Mouse (Mus musculus): ENCODE data around the gene Sh3bgr. TPM values are rescaled to one million over a fixed set of nuclear protein-coding genes. Genes with fewer than 3 reads are reported as not detected.

The Sh3bgr gene
- polyA plus RNA-seq, 1 experiment, result 41.3 TPM

DNA sequence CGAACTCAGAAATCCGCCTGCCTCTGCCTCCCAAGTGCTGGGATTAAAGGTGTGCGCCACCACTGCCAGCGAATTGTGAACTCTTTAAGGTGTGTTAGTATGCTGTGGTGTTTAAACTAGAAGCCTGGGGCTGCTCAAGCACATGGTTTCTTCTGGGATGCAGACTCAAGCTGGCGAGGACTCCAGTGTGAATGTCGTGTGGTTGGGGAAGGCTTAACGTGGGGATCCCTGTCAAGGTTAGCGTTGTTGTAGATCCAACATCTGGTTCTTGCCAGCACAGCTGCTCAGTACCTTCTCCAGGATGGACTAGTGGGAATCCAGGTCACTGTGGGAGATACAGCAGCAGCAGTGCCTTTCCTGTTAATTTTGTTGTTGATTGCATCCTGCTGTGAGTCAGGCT is 31.7 kb downstream of the Sh3bgr start:
- Histone ChIP-seq H3K4me3 (ENCODE audit: insufficient read depth, low read depth, low read length) (no peak overlapping the region), H3K4me1 (ENCODE audit: control insufficient read depth, insufficient read depth, insufficient read length, low read length) (no peaks in the 10 kb centered on the region), H3K27ac (replicated peaks; ENCODE audit: low read depth, low read length) (no peak overlapping the region)

DNA sequence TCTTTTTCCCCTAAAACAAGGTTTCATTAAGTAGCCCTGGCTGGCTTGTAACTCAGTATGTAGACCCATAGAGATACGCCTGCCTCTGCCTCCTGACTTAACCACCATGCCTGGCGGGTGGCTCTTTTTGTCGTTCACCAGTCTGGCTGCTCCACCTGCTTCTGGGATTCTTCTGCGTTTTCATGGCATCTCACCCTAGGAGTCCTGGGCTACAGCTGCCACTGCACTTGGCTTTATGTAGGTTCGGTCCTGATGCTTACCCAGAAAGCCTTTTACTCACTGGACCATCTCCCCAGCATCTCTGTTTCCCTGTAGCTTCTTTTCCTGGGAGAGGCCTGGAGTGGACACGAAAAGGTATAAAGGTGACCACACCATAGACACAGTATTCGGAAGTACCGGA is 33.7 kb downstream of the Sh3bgr start:
- Histone ChIP-seq H3K4me1 (ENCODE audit: control insufficient read depth, insufficient read depth, insufficient read length, low read length) (no peaks in the 10 kb centered on the region), H3K27ac (replicated peaks; ENCODE audit: low read depth, low read length) (no peak overlapping the region), H3K4me3 (ENCODE audit: insufficient read depth, low read depth, low read length) (no peak overlapping the region)

DNA sequence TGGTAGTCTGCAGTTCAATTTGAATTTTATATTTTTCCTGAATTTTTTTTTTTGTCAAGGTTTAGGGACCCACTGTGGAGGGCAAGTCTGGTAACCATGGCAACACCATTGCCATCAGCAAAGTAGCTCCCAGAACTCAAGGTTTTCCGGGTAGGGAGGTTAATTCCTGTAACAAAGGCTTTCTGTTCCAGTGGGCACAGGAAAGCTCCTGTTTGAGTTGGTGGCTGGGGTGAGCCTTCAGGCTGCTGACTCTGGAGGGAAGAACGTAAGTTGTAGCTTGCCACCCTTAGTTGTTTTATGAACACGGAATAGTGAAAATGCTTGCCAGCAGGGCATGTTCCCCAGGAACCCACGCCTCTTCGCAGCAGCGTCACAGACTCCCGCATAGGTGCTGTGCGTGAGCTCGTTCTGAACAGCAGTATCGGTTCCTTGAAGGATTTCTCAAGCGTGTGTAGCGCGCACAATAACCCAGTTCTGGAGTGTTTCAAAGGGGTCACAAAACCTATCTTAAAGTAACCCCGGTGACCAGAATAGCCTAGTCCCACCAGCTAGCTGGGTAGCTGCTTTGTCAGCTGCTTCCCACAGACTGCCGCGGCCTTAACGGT is 35.2 kb downstream of the Sh3bgr start, which contains the start of gene B3galt5:
B3galt5 (plus strand) TSS at position 436 of the 605 bp plus-strand sequence.
- Histone ChIP-seq H3K4me1 (ENCODE audit: control insufficient read depth, insufficient read depth, insufficient read length, low read length) (no peaks in the 10 kb centered on the region), H3K27ac (replicated peaks; ENCODE audit: low read depth, low read length) (no peak within 1 kb of the TSS), H3K4me3 (ENCODE audit: insufficient read depth, low read depth, low read length) (no peak within 1 kb of the TSS)

DNA sequence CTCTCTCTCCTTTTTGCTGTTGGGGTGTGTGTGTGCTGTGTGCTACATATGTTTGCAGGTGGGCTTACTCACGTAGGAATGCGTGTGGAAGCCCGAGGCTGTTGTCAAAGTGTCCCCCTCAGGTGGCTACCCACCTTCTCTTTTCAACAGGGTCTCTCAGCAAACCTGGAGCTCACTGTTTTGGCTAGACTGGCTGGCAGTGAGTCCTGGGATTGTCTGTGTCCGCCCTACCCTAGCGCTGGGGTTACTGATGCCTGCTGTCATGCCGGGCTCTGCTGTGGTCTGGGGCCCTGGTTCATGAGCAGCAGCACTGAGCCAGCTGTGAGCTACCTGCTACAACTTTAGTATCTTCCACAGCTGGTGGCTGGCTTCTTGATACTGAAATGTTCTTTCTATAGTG is 44.2 kb downstream of the Sh3bgr start:
- Histone ChIP-seq H3K4me1 (ENCODE audit: control insufficient read depth, insufficient read depth, insufficient read length, low read length) (no peaks in the 10 kb centered on the region), H3K27ac (replicated peaks; ENCODE audit: low read depth, low read length) (no peak overlapping the region), H3K4me3 (ENCODE audit: insufficient read depth, low read depth, low read length) (no peak overlapping the region)

DNA sequence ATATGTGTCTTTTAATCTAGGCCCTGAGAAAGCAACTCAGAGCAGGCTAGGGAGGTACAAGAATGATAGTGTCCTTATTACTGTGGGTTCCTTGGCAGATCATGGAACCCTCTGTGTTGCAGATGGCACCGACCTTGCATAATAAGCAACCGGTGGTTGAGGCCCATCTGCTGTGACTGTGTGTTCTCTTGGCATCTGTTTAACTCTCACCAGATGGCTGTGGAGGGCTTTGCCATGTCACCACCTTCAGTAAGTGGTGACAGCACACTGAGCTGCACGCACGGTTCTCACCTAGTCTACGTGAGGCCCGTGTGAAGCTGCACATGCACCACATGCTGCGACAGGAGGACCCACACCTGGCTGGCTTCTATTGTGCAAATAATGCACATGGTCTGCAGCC is 49.4 kb downstream of the Sh3bgr start:
- no peak overlapping the region for H3K27ac ChIP-seq (replicated peaks; ENCODE audit: low read depth, low read length)
- no peak overlapping the region for H3K4me3 ChIP-seq (ENCODE audit: insufficient read depth, low read depth, low read length)
- no peaks in the 10 kb centered on the region for H3K4me1 ChIP-seq (ENCODE audit: control insufficient read depth, insufficient read depth, insufficient read length, low read length)

DNA sequence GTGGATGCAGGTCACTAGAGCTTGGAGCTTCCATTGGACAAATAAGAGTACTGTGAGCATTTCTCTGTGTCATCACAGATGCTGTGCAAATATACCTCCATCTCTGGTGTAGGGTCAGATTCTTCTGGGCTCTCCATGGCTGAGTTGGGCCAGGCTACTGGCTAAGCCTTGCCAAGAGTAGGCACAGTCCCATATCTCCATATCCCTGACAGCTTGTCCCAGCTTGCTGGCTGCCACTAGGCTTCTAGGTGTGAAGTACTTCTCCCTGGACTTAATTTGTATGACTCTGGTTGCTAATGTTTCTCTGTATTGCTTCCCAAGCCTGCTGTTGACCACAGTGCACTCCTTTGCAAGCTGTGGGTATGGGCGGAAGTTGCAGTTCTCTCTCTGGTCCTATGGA is 51.9 kb downstream of the Sh3bgr start:
- Histone ChIP-seq H3K27ac (replicated peaks; ENCODE audit: low read depth, low read length) (no peak overlapping the region), H3K4me1 (ENCODE audit: control insufficient read depth, insufficient read depth, insufficient read length, low read length) (no peaks in the 10 kb centered on the region), H3K4me3 (ENCODE audit: insufficient read depth, low read depth, low read length) (no peak overlapping the region)

DNA sequence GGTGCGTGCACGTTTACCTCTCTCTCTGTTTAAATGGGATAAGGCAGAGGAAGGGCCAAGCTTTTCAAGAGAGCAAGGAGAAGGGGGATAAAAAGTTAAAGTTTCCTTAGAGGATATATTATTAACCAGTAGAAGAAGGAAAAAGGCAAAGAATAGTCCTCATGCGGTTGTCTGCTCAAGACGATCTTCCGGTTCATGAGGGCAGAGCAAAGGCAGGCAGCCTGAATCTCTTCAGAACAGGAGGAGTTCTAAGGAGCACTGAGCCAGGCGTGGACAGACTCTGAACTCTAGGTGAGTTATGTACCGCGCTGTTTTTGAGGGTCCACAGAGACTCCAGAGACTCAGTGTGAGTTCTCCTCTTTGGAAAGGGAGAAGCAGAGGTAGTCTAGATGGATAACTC is 58.2 kb downstream of the Sh3bgr start:
- H3K4me3 ChIP-seq (ENCODE audit: insufficient read depth, low read depth, low read length), result no peak overlapping the region
- H3K27ac ChIP-seq (replicated peaks; ENCODE audit: low read depth, low read length), result no peak overlapping the region
- no peaks in the 10 kb centered on the region for H3K4me1 ChIP-seq (ENCODE audit: control insufficient read depth, insufficient read depth, insufficient read length, low read length)

DNA sequence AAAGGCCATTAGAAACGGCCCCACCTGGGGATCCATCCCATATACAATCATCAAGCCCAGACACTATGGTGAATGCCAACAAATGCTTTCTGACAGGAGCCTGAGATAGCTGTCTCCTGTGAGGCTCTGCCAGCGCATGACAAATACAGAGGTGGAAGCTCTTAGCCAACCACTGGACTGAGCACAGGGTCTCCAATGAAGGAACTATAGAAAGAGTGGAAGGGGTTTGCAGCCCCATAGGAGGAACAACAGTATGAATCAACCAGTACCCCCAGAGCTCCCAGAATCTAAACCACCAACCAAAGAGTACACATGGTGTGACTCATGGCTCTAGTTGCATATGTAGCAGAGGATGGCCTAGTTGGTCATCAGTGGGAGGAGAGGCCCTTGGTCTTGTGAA is 71.5 kb downstream of the Sh3bgr start:
- H3K4me1 ChIP-seq (ENCODE audit: control insufficient read depth, insufficient read depth, insufficient read length, low read length), result no peaks in the 10 kb centered on the region
- no peak overlapping the region for H3K27ac ChIP-seq (replicated peaks; ENCODE audit: low read depth, low read length)
- H3K4me3 ChIP-seq (ENCODE audit: insufficient read depth, low read depth, low read length), result no peak overlapping the region

DNA sequence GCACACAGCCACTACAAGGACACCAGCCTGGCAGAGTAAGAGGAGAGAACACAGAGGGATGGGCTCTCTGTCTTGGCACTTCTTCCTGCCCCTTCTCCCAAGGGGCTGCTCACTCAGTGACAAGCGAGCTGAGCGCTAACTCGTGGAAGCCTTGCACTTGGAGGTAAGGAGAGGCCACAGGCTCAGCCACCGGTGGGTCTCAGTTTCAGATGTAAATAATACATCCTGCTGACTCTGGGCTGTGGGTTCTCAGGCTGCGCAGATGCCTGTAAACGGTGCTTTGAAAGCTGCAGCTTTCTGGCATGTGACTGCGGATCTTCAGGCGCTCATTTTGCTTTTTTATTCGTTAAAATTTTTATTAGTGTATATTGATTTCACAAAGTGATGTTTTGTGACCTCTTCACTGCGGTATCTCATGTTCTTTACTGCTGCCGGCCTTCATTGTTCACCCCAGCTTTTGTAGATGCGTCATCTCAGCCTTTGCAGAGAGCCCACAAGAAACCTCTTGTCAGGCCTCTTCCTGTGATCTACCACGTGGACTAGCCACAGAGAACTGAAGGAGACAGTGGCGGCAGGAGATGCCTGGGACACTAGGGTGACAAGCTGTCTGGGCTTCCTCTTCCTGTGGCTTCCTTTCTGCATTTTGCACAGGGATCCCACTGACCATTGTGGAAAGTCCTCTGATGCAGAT is 72.8 kb downstream of the Sh3bgr start:
- Histone ChIP-seq H3K4me1 (ENCODE audit: control insufficient read depth, insufficient read depth, insufficient read length, low read length) (no peaks in the 10 kb centered on the region), H3K27ac (replicated peaks; ENCODE audit: low read depth, low read length) (no peak overlapping the region), H3K4me3 (ENCODE audit: insufficient read depth, low read depth, low read length) (no peak overlapping the region)

DNA sequence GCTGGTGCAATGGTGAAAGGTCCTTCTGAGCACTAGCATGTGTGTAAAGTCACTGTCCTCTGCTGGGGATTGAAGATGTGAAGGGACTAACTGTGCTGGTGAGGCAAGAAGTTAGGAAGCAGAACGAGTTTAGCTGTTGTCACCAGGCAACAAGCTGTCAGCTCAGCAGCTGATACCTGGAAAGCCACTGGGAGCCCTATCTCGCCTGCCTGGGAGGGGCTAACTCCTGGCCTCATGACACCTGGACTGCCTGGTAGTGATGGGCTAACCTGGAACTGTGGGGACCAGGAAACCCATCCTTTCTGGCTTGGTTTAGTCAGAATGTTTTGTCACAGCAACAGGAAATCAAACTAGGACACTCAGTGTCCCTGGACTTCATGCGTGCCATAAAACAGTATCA is 76.3 kb downstream of the Sh3bgr start:
- no peak overlapping the region for H3K4me3 ChIP-seq (ENCODE audit: insufficient read depth, low read depth, low read length)
- no peaks in the 10 kb centered on the region for H3K4me1 ChIP-seq (ENCODE audit: control insufficient read depth, insufficient read depth, insufficient read length, low read length)
- H3K27ac ChIP-seq (replicated peaks; ENCODE audit: low read depth, low read length), result no peak overlapping the region

Other genes with a start within 250 kb of the Sh3bgr start
- 43.9 and 45.6 TPM in 2 replicates for gene Psmg1, start 209.5 kb upstream of the Sh3bgr start, polyA plus RNA-seq (2012; ENCODE audit: insufficient read depth, insufficient read length, missing spikeins)
- gene Brwd1, start 117.9 kb upstream of the Sh3bgr start, polyA plus RNA-seq (2012; ENCODE audit: insufficient read depth, insufficient read length, missing spikeins), result 17.3 and 22.8 TPM in 2 replicates
- 52.4 and 61.2 TPM in 2 replicates for gene Hmgn1, start 72.7 kb upstream of the Sh3bgr start, polyA plus RNA-seq (2012; ENCODE audit: insufficient read depth, insufficient read length, missing spikeins)
- gene Wrb, start 55.0 kb upstream of the Sh3bgr start, polyA plus RNA-seq (2012; ENCODE audit: insufficient read depth, insufficient read length, missing spikeins), result 7.8 and 9.9 TPM in 2 replicates
- 0.44 and 0.46 TPM in 2 replicates for gene Lca5l, start 8.2 kb upstream of the Sh3bgr start, polyA plus RNA-seq (2012; ENCODE audit: insufficient read depth, insufficient read length, missing spikeins)
- gene B3galt5, start 35.4 kb downstream of the Sh3bgr start, polyA plus RNA-seq (2012; ENCODE audit: insufficient read depth, insufficient read length, missing spikeins), result not detected in 2 replicates
- gene Itgb2l, start 243.2 kb downstream of the Sh3bgr start, polyA plus RNA-seq (2012; ENCODE audit: insufficient read depth, insufficient read length, missing spikeins), result not detected in 2 replicates